Mouse (Mus musculus): ENCODE measurements around the gene Cadps. TPM values are rescaled to one million over a fixed set of nuclear protein-coding genes. Genes with fewer than 3 reads are reported as not detected.
A peak's percentile ranks its signal among the peaks of the same experiment; 100 is the strongest.

The Cadps gene
- 0.02 and 0.03 TPM in 2 replicates for polyA plus RNA-seq (2015; fragmentation: Nextera tagmentation; extraction: Ambion mirVana)

- 2% methylated on average over 61 of the region's 71 CpGs for WGBS (ENCODE audit: insufficient replicate concordance)
- ATAC-seq (ENCODE audit: low read depth) (no peak), DNase-seq (no peak)
- Histone ChIP-seq H3K4me2 (peak within 1 kb of the TSS; percentile 52), H3K9me3 (replicated peaks) (no peaks in the 10 kb centered on the region; the same call in 1 of the 2 replicates), H3K4me3 (replicated peaks) (peak within 1 kb of the TSS; percentile 32), H3K9ac (no peak within 1 kb of the TSS), H3K27ac (no peak within 1 kb of the TSS), H3K27me3 (peaks cover 28% of the 10 kb centered on the region), H3K4me1 (replicated peaks) (0 out of 2 replicates have a peak, but pooled peaks cover 3% of the 10 kb centered on the region), H3K36me3 (no peaks in the 10 kb centered on the region)
Observed at GRCm38 (mm10) chr14:12822491-12823219, at the start of gene Cadps. Cadps (minus strand) TSS chr14:12823079.

- no peaks in the 10 kb centered on the region for H3K27me3 ChIP-seq
- no peaks in the 10 kb centered on the region for H3K9me3 ChIP-seq (replicated peaks)
- no peaks in the 10 kb centered on the region for H3K36me3 ChIP-seq
- no peak overlapping the region for H3K4me3 ChIP-seq (replicated peaks)
- WGBS (ENCODE audit: insufficient replicate concordance), result 86% methylated on average over 1 of the region's 1 CpGs
- H3K27ac ChIP-seq, result no peak overlapping the region
- no peaks in the 10 kb centered on the region for H3K4me1 ChIP-seq (replicated peaks)
- H3K9ac ChIP-seq, result no peak overlapping the region
- no peak for ATAC-seq (ENCODE audit: low read depth)
- DNase-seq, result no peak
- no peak overlapping the region for H3K4me2 ChIP-seq
Observed at GRCm38 (mm10) chr14:12869605-12870004, 46.7 kb upstream of the Cadps start.

GRCm38 (mm10) chr14:12865258-12865657 is 42.4 kb upstream of the Cadps start:
- Histone ChIP-seq H3K27me3 (no peaks in the 10 kb centered on the region), H3K9ac (no peak overlapping the region), H3K4me3 (replicated peaks) (no peak overlapping the region), H3K4me2 (no peak overlapping the region), H3K4me1 (replicated peaks) (no peaks in the 10 kb centered on the region), H3K9me3 (replicated peaks) (no peaks in the 10 kb centered on the region), H3K27ac (no peak overlapping the region), H3K36me3 (no peaks in the 10 kb centered on the region)
- DNase-seq (no peak), ATAC-seq (ENCODE audit: low read depth) (no peak)
- 38% methylated on average over 2 of the region's 2 CpGs for WGBS (ENCODE audit: insufficient replicate concordance)

- ATAC-seq (ENCODE audit: low read depth), result no peak
- Histone ChIP-seq H3K36me3 (no peaks in the 10 kb centered on the region), H3K27me3 (no peaks in the 10 kb centered on the region), H3K9ac (no peak overlapping the region), H3K9me3 (replicated peaks) (no peaks in the 10 kb centered on the region), H3K4me2 (no peak overlapping the region), H3K27ac (no peak overlapping the region), H3K4me1 (replicated peaks) (no peaks in the 10 kb centered on the region), H3K4me3 (replicated peaks) (no peak overlapping the region)
- DNase-seq, result no peak
Observed at GRCm38 (mm10) chr14:12843860-12844259, 21.0 kb upstream of the Cadps start.

GRCm38 (mm10) chr14:12839471-12839870 is 16.6 kb upstream of the Cadps start:
- no peak overlapping the region for H3K4me2 ChIP-seq
- no peak overlapping the region for H3K4me3 ChIP-seq (replicated peaks)
- no peaks in the 10 kb centered on the region for H3K27me3 ChIP-seq
- H3K36me3 ChIP-seq, result no peaks in the 10 kb centered on the region
- H3K4me1 ChIP-seq (replicated peaks), result no peaks in the 10 kb centered on the region
- H3K9me3 ChIP-seq (replicated peaks), result no peaks in the 10 kb centered on the region
- DNase-seq (no peak), ATAC-seq (ENCODE audit: low read depth) (no peak)
- 23% methylated on average over 1 of the region's 1 CpGs for WGBS (ENCODE audit: insufficient replicate concordance)
- no peak overlapping the region for H3K27ac ChIP-seq
- H3K9ac ChIP-seq, result no peak overlapping the region

GRCm38 (mm10) chr14:12838949-12839348 is 16.1 kb upstream of the Cadps start:
- Histone ChIP-seq H3K4me3 (replicated peaks) (no peak overlapping the region), H3K4me2 (no peak overlapping the region), H3K27me3 (no peaks in the 10 kb centered on the region), H3K9ac (no peak overlapping the region), H3K4me1 (replicated peaks) (no peaks in the 10 kb centered on the region), H3K9me3 (replicated peaks) (no peaks in the 10 kb centered on the region), H3K36me3 (no peaks in the 10 kb centered on the region), H3K27ac (no peak overlapping the region)
- ATAC-seq (ENCODE audit: low read depth) (no peak), DNase-seq (no peak)

GRCm38 (mm10) chr14:12838323-12838722 is 15.4 kb upstream of the Cadps start:
- H3K27me3 ChIP-seq, result no peaks in the 10 kb centered on the region
- no peak overlapping the region for H3K9ac ChIP-seq
- no peak overlapping the region for H3K4me2 ChIP-seq
- DNase-seq, result no peak
- H3K4me3 ChIP-seq (replicated peaks), result no peak overlapping the region
- no peak overlapping the region for H3K27ac ChIP-seq
- no peaks in the 10 kb centered on the region for H3K9me3 ChIP-seq (replicated peaks)
- no peak for ATAC-seq (ENCODE audit: low read depth)
- H3K4me1 ChIP-seq (replicated peaks), result no peaks in the 10 kb centered on the region
- no peaks in the 10 kb centered on the region for H3K36me3 ChIP-seq

- Histone ChIP-seq H3K27me3 (no peaks in the 10 kb centered on the region), H3K4me2 (no peak overlapping the region), H3K4me3 (replicated peaks) (no peak overlapping the region), H3K4me1 (replicated peaks) (no peaks in the 10 kb centered on the region), H3K9me3 (replicated peaks) (no peaks in the 10 kb centered on the region), H3K36me3 (no peaks in the 10 kb centered on the region), H3K27ac (no peak overlapping the region), H3K9ac (no peak overlapping the region)
- ATAC-seq (ENCODE audit: low read depth) (no peak), DNase-seq (no peak)
- 38% methylated on average over 1 of the region's 1 CpGs for WGBS (ENCODE audit: insufficient replicate concordance)
Observed at GRCm38 (mm10) chr14:12837902-12838301, 15.0 kb upstream of the Cadps start.

GRCm38 (mm10) chr14:12823781-12824180 is 902 bp upstream of the Cadps start:
- Histone ChIP-seq H3K27me3 (peaks cover 28% of the 10 kb centered on the region), H3K4me3 (replicated peaks) (no peak overlapping the region), H3K9ac (no peak overlapping the region), H3K27ac (no peak overlapping the region), H3K4me1 (replicated peaks) (0 out of 2 replicates have a peak, but pooled peaks cover 3% of the 10 kb centered on the region), H3K9me3 (replicated peaks) (no peaks in the 10 kb centered on the region; the same call in 1 of the 2 replicates), H3K4me2 (no peak overlapping the region), H3K36me3 (no peaks in the 10 kb centered on the region)
- ATAC-seq (ENCODE audit: low read depth) (no peak), DNase-seq (no peak)
- WGBS (ENCODE audit: insufficient replicate concordance), result 7% methylated on average over 6 of the region's 6 CpGs

GRCm38 (mm10) chr14:12821831-12822490 is 918 bp downstream of the Cadps start:
- Histone ChIP-seq H3K36me3 (no peaks in the 10 kb centered on the region), H3K27me3 (peaks cover 28% of the 10 kb centered on the region), H3K9me3 (replicated peaks) (no peaks in the 10 kb centered on the region; the same call in 1 of the 2 replicates), H3K27ac (no peak overlapping the region), H3K4me1 (replicated peaks) (0 out of 2 replicates have a peak, but pooled peaks cover 3% of the 10 kb centered on the region), H3K9ac (no peak overlapping the region), H3K4me2 (peak overlapping the region; percentile 52), H3K4me3 (replicated peaks) (peak overlapping the region; percentile 32)
- WGBS (ENCODE audit: insufficient replicate concordance), result 2% methylated on average over 52 of the region's 58 CpGs
- DNase-seq, result no peak
- ATAC-seq (ENCODE audit: low read depth), result no peak

GRCm38 (mm10) chr14:12821156-12821813 is 1.6 kb downstream of the Cadps start:
- H3K36me3 ChIP-seq, result no peaks in the 10 kb centered on the region
- DNase-seq (no peak), ATAC-seq (ENCODE audit: low read depth) (no peak)
- H3K9ac ChIP-seq, result no peak overlapping the region
- H3K4me3 ChIP-seq (replicated peaks), result peak overlapping the region; percentile 32
- H3K4me2 ChIP-seq, result peak overlapping the region; percentile 52
- WGBS (ENCODE audit: insufficient replicate concordance), result 2% methylated on average over 13 of the region's 13 CpGs
- no peaks in the 10 kb centered on the region; the same call in 1 of the 2 replicates for H3K9me3 ChIP-seq (replicated peaks)
- H3K27me3 ChIP-seq, result peaks cover 28% of the 10 kb centered on the region
- no peak overlapping the region for H3K27ac ChIP-seq
- 0 out of 2 replicates have a peak, but pooled peaks cover 3% of the 10 kb centered on the region for H3K4me1 ChIP-seq (replicated peaks)

Measured in liver, embryonic 13.5 days (tissue).